Mouse (Mus musculus) heart, embryonic 12.5 days (tissue): ENCODE results near the gene Epn2. TPM values are rescaled to one million over a fixed set of nuclear protein-coding genes. Genes with fewer than 3 reads are reported as not detected.
A peak's percentile ranks its signal among the peaks of the same experiment; 100 is the strongest.

Source experiments
- ATAC-seq: fragments of 200-750 bp; cut with Nextera tagmentation; 2 replicates; pipeline ENCODE4 v1.8.0; 2017; ENCODE audit warnings: moderate TSS enrichment, moderate library complexity; ENCODE audit not compliant: insufficient number of reproducible peaks, low FRiP score
- H3K27ac ChIP-seq: fragments of 300-500 bp; sonication (generic); 2 replicates; pipeline ENCODE4 v1.5.1; 2016; ENCODE audit warnings: mild to moderate bottlenecking, moderate library complexity; ENCODE audit not compliant: poor library complexity, severe bottlenecking
- H3K27me3 ChIP-seq: fragments of 300-500 bp; sonication (generic); replicated peaks from 2 replicates; pipeline ENCODE4 v1.6.1; 2016; ENCODE audit warnings: mild to moderate bottlenecking, moderate library complexity
- H3K36me3 ChIP-seq: fragments of 300-500 bp; sonication (generic); 2 replicates; pipeline ENCODE4 v1.6.1; 2016; ENCODE audit warnings: mild to moderate bottlenecking, moderate library complexity
- H3K4me1 ChIP-seq: fragments of 300-500 bp; sonication (generic); replicated peaks from 2 replicates; pipeline ENCODE4 v1.6.1; 2016; ENCODE audit warnings: mild to moderate bottlenecking
- H3K4me2 ChIP-seq: fragments of 300-500 bp; sonication (generic); 2 replicates; pipeline ENCODE4 v1.6.1; 2016; ENCODE audit warnings: mild to moderate bottlenecking, moderate library complexity
- H3K4me3 ChIP-seq: fragments of 300-500 bp; sonication (generic); 2 replicates; pipeline ENCODE4 v1.5.1; 2016; ENCODE audit warnings: mild to moderate bottlenecking
- H3K9ac ChIP-seq: fragments of 300-500 bp; sonication (generic); 2 replicates; pipeline ENCODE4 v1.6.1; 2016; ENCODE audit warnings: mild to moderate bottlenecking, moderate library complexity
- H3K9me3 ChIP-seq: fragments of 300-500 bp; sonication (generic); replicated peaks from 2 replicates; pipeline ENCODE4 v1.6.1; 2016; ENCODE audit warnings: mild to moderate bottlenecking, moderate library complexity
- WGBS: fragments of 180-500 bp; shearing (Covaris S2); methylation state at CpG from one replicate; pipeline ENCODE4 v1.1.7; 2016; 5-methylcytosine and 5-hydroxymethylcytosine counted together
- polyA plus RNA-seq: library from polyadenylated mRNA; unstranded; fragments of >200 nt; fragmentation: Nextera tagmentation; extraction: Ambion mirVana; gene quantifications from 2 replicates; pipeline ENCODE4 v1.2.1, GENCODE M21; 2016

Epn2 gene
- polyA plus RNA-seq, 1 experiment from 2014 or later: 23.1 TPM

DNA sequence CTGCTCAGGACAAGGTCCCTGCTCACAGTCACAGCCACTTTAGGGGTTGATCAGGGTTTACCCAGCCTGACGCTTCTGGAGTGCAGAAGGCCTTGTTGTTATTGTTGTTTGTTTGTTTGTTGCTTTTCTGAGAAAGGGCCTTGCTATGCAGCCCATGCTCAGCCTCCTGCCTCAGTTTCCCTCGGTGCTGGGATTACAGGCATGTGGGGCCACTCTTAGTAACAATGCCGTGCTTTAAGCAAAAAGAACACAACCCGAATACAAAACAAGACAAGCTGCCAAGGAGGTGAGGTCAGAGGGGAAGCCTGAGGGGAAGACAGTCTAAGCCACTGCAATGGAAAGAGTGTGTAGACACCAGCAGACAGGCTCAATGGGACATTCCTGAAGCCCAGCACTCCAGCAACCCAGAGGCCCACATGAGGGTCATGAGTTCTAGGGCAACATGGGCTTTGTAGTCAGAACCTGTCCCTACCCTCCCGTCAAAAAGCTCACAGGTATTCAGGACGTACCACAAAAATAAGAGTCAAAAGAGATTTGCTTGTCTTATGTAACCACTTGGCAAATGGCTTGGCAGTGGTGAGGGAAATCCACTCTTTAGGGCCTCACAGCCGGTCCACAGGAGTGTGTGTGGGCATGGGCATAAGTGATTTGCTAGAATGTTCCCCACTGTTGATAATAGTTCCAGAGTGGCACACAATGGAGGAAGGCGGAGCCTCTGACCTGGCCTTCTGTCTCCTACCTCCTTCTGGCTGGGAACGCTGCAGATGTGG lies 37.2 kb upstream of the Epn2 start:
- Histone ChIP-seq H3K36me3 (no peaks in the 10 kb centered on the region), H3K27me3 (no peaks in the 10 kb centered on the region), H3K9ac (no peak overlapping the region), H3K4me1 (peaks cover 27% of the 10 kb centered on the region), H3K9me3 (no peaks in the 10 kb centered on the region), H3K4me3 (no peak overlapping the region), H3K27ac (peak overlapping the region; percentile 43; the same call in 1 of the 2 replicates), H3K4me2 (peak overlapping the region; percentile 79)
- WGBS: 58% methylated on average over 9 of the region's 9 CpGs
- no peak for ATAC-seq

GRCm38 (mm10) chr11:61615686-61616522 lies 36.4 kb upstream of the Epn2 start:
- peak overlapping the region; percentile 79 for H3K4me2 ChIP-seq
- no peaks in the 10 kb centered on the region for H3K27me3 ChIP-seq
- no peaks in the 10 kb centered on the region for H3K36me3 ChIP-seq
- peaks cover 27% of the 10 kb centered on the region for H3K4me1 ChIP-seq
- peak overlapping the region; percentile 33 for H3K4me3 ChIP-seq
- H3K9ac ChIP-seq: peak overlapping the region; percentile 68
- peak; percentile 29 for ATAC-seq
- H3K27ac ChIP-seq: peak overlapping the region; percentile 56
- WGBS: 9% methylated on average over 20 of the region's 22 CpGs
- H3K9me3 ChIP-seq: no peaks in the 10 kb centered on the region

DNA sequence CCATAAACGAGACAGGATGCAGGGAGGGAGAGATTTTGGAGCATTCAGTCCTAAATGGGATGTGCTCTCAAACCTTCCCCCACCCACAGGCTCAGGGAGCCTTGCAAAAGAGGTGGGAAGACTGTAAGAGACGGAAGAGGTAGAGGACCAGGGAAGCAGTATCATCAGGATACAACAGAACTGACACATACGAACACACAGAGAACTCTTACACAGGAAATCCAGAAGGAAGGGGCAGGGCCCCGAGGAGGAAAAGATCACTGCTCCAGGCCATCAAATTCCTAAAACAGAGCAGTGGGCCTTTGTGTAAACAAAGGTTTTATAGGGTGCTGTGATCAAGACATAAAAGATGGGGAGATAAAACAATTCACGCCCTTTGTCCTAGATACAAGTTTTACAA lies 34.9 kb upstream of the Epn2 start:
- Histone ChIP-seq H3K4me1 (peaks cover 26% of the 10 kb centered on the region), H3K9me3 (no peaks in the 10 kb centered on the region; the same call in 1 of the 2 replicates), H3K4me2 (no peak overlapping the region), H3K9ac (no peak overlapping the region), H3K27ac (no peak overlapping the region), H3K36me3 (no peaks in the 10 kb centered on the region), H3K4me3 (no peak overlapping the region), H3K27me3 (no peaks in the 10 kb centered on the region)
- 51% methylated on average over 5 of the region's 5 CpGs for WGBS
- no peak for ATAC-seq

- no peak overlapping the region for H3K4me2 ChIP-seq
- 74% methylated on average over 4 of the region's 4 CpGs for WGBS
- no peak overlapping the region for H3K9ac ChIP-seq
- H3K27me3 ChIP-seq: no peaks in the 10 kb centered on the region
- no peak overlapping the region for H3K4me3 ChIP-seq
- H3K27ac ChIP-seq: no peak overlapping the region
- H3K36me3 ChIP-seq: no peaks in the 10 kb centered on the region
- no peaks in the 10 kb centered on the region; the same call in 1 of the 2 replicates for H3K9me3 ChIP-seq
- ATAC-seq: no peak
- peaks cover 22% of the 10 kb centered on the region for H3K4me1 ChIP-seq
These were observed 32.7 kb upstream of the Epn2 start for GRCm38 (mm10) chr11:61612116-61612635.

DNA sequence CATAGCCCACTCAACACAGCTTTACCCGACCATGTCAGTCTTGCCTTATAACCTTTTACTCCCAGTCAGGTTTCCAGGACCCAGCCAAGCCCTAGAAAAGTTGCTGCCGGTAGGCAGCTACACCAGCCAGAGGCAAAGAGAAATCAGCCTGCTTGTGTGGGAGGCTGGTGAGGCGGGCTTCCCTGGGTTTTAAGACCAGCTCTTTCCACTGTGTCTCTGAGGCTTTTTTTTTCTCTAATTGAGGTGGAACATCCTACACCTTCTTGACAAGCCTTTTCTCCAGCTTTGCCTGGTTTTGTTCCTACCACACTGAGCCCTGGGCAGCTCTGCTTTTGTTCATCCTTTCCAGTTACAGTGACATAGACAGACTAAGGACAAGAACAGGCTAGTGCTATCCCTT lies 31.7 kb upstream of the Epn2 start:
- H3K36me3 ChIP-seq: no peaks in the 10 kb centered on the region
- no peak for ATAC-seq
- no peak overlapping the region for H3K27ac ChIP-seq
- WGBS: 73% methylated on average over 3 of the region's 3 CpGs
- no peaks in the 10 kb centered on the region for H3K27me3 ChIP-seq
- H3K4me2 ChIP-seq: no peak overlapping the region
- no peak overlapping the region for H3K9ac ChIP-seq
- no peak overlapping the region for H3K4me3 ChIP-seq
- peaks cover 12% of the 10 kb centered on the region for H3K4me1 ChIP-seq
- peaks cover 9% of the 10 kb centered on the region; the same call in 1 of the 2 replicates for H3K9me3 ChIP-seq

DNA sequence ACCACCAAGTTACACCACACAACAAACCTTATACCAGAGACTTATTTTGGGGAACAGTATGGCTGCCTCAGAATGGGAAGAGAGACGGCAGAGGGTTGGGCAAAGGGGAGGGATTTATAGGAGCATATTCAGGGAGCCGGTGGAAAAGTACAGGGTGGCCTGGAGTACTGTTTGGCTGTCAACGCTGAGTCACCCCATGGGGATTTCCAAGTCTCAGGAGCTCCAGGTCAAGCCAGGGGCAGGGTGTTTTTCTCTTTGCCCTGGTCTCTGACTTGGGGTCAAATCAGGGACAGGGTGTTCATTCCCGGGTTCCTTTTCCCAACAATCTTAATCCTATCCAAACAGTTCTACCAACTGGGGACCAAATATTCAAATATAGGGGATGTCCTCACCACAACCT lies 28.6 kb upstream of the Epn2 start:
- ATAC-seq: no peak
- Histone ChIP-seq H3K4me3 (no peak overlapping the region), H3K36me3 (no peaks in the 10 kb centered on the region), H3K9ac (no peak overlapping the region), H3K4me2 (no peak overlapping the region), H3K4me1 (no peaks in the 10 kb centered on the region), H3K27me3 (no peaks in the 10 kb centered on the region), H3K27ac (no peak overlapping the region), H3K9me3 (peaks cover 9% of the 10 kb centered on the region; the same call in 1 of the 2 replicates)
- 59% methylated on average over 4 of the region's 4 CpGs for WGBS

GRCm38 (mm10) chr11:61602705-61603104 lies 23.2 kb upstream of the Epn2 start:
- Histone ChIP-seq H3K9me3 (peaks cover 9% of the 10 kb centered on the region; the same call in 1 of the 2 replicates), H3K4me1 (no peaks in the 10 kb centered on the region), H3K27ac (no peak overlapping the region), H3K9ac (no peak overlapping the region), H3K4me2 (no peak overlapping the region), H3K4me3 (no peak overlapping the region), H3K27me3 (0 out of 2 replicates have a peak, but pooled peaks cover 5% of the 10 kb centered on the region), H3K36me3 (no peaks in the 10 kb centered on the region)
- ATAC-seq: no peak
- WGBS: 80% methylated on average over 7 of the region's 7 CpGs

DNA sequence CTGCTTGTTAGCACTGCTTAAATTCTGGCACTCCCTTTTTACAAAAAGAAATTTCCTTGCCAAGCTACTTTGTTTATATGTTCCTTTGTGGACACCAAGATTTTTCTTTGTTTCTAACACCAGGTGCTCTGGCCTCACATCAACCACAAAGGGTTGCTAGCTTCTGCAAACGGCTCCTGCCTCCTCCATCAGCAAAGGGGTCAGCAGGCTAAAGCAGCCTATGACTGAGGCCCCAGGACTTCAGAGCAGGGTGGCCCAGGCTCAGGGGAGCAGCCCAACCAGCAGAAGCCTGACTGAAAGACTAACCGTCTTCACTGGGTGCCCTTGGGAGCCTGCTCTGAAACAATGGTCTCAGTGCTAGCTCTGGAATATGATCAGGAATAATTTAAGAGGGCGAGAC lies 22.0 kb upstream of the Epn2 start:
- Histone ChIP-seq H3K4me3 (no peak overlapping the region), H3K36me3 (no peaks in the 10 kb centered on the region), H3K4me1 (no peaks in the 10 kb centered on the region), H3K27ac (no peak overlapping the region), H3K9me3 (peaks cover 3% of the 10 kb centered on the region; the same call in 1 of the 2 replicates), H3K4me2 (no peak overlapping the region), H3K9ac (no peak overlapping the region), H3K27me3 (0 out of 2 replicates have a peak, but pooled peaks cover 5% of the 10 kb centered on the region)
- WGBS: 48% methylated on average over 3 of the region's 3 CpGs
- ATAC-seq: no peak

GRCm38 (mm10) chr11:61598367-61598766 lies 18.9 kb upstream of the Epn2 start:
- no peak for ATAC-seq
- WGBS: 47% methylated on average over 6 of the region's 6 CpGs
- 0 out of 2 replicates have a peak, but pooled peaks cover under 1% of the 10 kb centered on the region for H3K9me3 ChIP-seq
- H3K4me3 ChIP-seq: no peak overlapping the region
- no peak overlapping the region for H3K27ac ChIP-seq
- no peaks in the 10 kb centered on the region for H3K4me1 ChIP-seq
- H3K4me2 ChIP-seq: no peak overlapping the region
- no peaks in the 10 kb centered on the region for H3K36me3 ChIP-seq
- 0 out of 2 replicates have a peak, but pooled peaks cover 5% of the 10 kb centered on the region for H3K27me3 ChIP-seq
- H3K9ac ChIP-seq: no peak overlapping the region

DNA sequence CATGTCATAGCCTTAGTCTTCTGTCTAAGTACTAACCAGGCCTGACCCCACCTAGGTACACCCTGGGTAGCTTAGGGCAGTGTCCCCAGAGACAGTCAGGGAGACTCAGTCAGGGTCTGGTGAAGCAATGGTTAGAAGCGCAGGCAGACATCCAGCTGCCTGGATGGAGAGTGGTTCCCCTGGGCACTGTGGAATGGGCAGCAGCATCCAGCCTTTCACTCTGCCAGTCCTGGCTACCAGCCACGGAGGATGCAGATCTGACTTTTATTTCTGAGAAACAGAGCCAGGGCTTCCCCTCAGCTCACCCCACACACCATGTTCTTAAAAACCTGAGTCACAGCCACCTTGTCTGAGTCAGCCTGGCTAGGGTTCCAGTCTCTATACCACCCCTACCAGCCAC lies 18.0 kb upstream of the Epn2 start:
- no peak overlapping the region for H3K4me3 ChIP-seq
- H3K9ac ChIP-seq: no peak overlapping the region
- no peak overlapping the region for H3K27ac ChIP-seq
- H3K4me1 ChIP-seq: no peaks in the 10 kb centered on the region
- WGBS: 72% methylated on average over 2 of the region's 2 CpGs
- no peak for ATAC-seq
- 0 out of 2 replicates have a peak, but pooled peaks cover 5% of the 10 kb centered on the region for H3K27me3 ChIP-seq
- no peak overlapping the region for H3K4me2 ChIP-seq
- 0 out of 2 replicates have a peak, but pooled peaks cover 3% of the 10 kb centered on the region for H3K9me3 ChIP-seq
- H3K36me3 ChIP-seq: no peaks in the 10 kb centered on the region

DNA sequence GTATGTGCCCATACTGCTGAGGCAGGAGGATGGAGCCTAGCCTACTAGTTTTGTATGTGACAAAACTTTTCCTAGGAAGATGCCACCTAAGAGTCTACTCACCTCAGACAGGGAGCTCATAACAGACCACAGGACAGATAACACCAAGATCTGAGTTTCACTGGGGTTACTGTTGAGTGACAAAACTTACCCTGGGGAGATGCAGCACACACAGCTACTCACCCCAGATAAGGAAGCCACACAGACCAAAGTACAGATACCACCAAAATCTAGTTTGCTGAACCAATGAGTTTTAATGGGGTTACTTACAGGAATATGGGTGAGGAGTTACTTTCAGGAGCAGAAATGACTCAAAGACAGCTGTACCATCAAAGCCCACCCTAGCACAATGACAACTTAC lies 13.6 kb upstream of the Epn2 start:
- no peak overlapping the region for H3K4me2 ChIP-seq
- 0 out of 2 replicates have a peak, but pooled peaks cover 3% of the 10 kb centered on the region for H3K9me3 ChIP-seq
- H3K36me3 ChIP-seq: no peaks in the 10 kb centered on the region
- no peaks in the 10 kb centered on the region for H3K27me3 ChIP-seq
- H3K27ac ChIP-seq: no peak overlapping the region
- no peaks in the 10 kb centered on the region for H3K4me1 ChIP-seq
- ATAC-seq: no peak
- no peak overlapping the region for H3K4me3 ChIP-seq
- H3K9ac ChIP-seq: no peak overlapping the region
